Mouse (Mus musculus) hindbrain, embryonic 14.5 days (tissue): ENCODE measurements around the gene E130208F15Rik. TPM values are rescaled to one million over a fixed set of nuclear protein-coding genes. Genes with fewer than 3 reads are reported as not detected.
A peak's percentile ranks its signal among the peaks of the same experiment; 100 is the strongest.

Source experiments
- ATAC-seq: fragments of 200-750 bp; cut with Nextera tagmentation; 2 replicates; pipeline ENCODE4 v1.8.0; 2017; ENCODE audit warnings: moderate number of reproducible peaks, mild to moderate bottlenecking, moderate TSS enrichment, moderate library complexity; ENCODE audit not compliant: low FRiP score
- DNase-seq: peaks from one replicate; pipeline ENCODE4 v3.0.0-alpha.2; 2015; ENCODE audit warnings: low spot score
- H3K27ac ChIP-seq: fragments of 300-500 bp; sonication (generic); 2 replicates; pipeline ENCODE4 v1.5.1; 2014; ENCODE audit warnings: mild to moderate bottlenecking, moderate library complexity
- H3K27me3 ChIP-seq: fragments of 300-500 bp; sonication (generic); 2 replicates; pipeline ENCODE4 v1.6.1; 2014; ENCODE audit warnings: mild to moderate bottlenecking, low read length, mixed read lengths; ENCODE audit not compliant: control insufficient read depth, insufficient read depth
- H3K36me3 ChIP-seq: fragments of 300-500 bp; sonication (generic); replicated peaks from 2 replicates; pipeline ENCODE4 v1.6.1; 2014; ENCODE audit not compliant: control insufficient read depth, insufficient read depth
- H3K4me1 ChIP-seq: fragments of 300-500 bp; sonication (generic); replicated peaks from 2 replicates; pipeline ENCODE4 v1.6.1; 2014; ENCODE audit warnings: antibody characterized with exemption, low read length, mixed read lengths; ENCODE audit not compliant: control insufficient read depth, insufficient read depth
- H3K4me2 ChIP-seq: fragments of 300-500 bp; sonication (generic); replicated peaks from 2 replicates; pipeline ENCODE4 v1.6.1; 2014; ENCODE audit warnings: mild to moderate bottlenecking, moderate library complexity
- H3K4me3 ChIP-seq: fragments of 300-500 bp; sonication (generic); replicated peaks from 2 replicates; pipeline ENCODE4 v1.5.1; 2014; ENCODE audit warnings: mild to moderate bottlenecking, low read length
- H3K9ac ChIP-seq: fragments of 300-500 bp; sonication (generic); 2 replicates; pipeline ENCODE4 v1.6.1; 2014
- H3K9me3 ChIP-seq: fragments of 300-500 bp; sonication (generic); 2 replicates; pipeline ENCODE4 v1.6.1; 2016; ENCODE audit warnings: low read length; ENCODE audit not compliant: control insufficient read depth
- WGBS: fragments of 180-500 bp; shearing (Covaris S2); extraction: QIAGEN DNeasy Blood & Tissue Kit; methylation state at CpG from one replicate; pipeline ENCODE4 v1.1.7; 2014; 5-methylcytosine and 5-hydroxymethylcytosine counted together
- polyA plus RNA-seq: library from polyadenylated mRNA; unstranded; fragments of >200 nt; fragmentation: Nextera tagmentation; extraction: Ambion mirVana; gene quantifications from 2 replicates; pipeline ENCODE4 v1.2.1, GENCODE M21; 2014

Gene E130208F15Rik
- polyA plus RNA-seq = not detected in 2 replicates

- H3K9ac ChIP-seq = peak within 1 kb of the TSS; percentile 87
- peak; percentile 63; the same call in 1 of the 2 replicates for ATAC-seq
- peak within 1 kb of the TSS; percentile 85 for H3K4me2 ChIP-seq
- no peaks in the 10 kb centered on the region for H3K9me3 ChIP-seq
- peak; percentile 33 for DNase-seq
- peaks cover 18% of the 10 kb centered on the region for H3K4me1 ChIP-seq
- no peaks in the 10 kb centered on the region for H3K27me3 ChIP-seq
- H3K4me3 ChIP-seq = peak within 1 kb of the TSS; percentile 75
- peak within 1 kb of the TSS; percentile 78 for H3K27ac ChIP-seq
- no peaks in the 10 kb centered on the region; the same call in 1 of the 2 replicates for H3K36me3 ChIP-seq
- under 1% methylated on average over 58 of the region's 63 CpGs for WGBS
Measured at GRCm38 (mm10) chr7:30321539-30322284, at the start of gene E130208F15Rik. Gene E130208F15Rik, plus strand, starts transcription at chr7:30321740.

- no peak overlapping the region for H3K4me2 ChIP-seq
- H3K27me3 ChIP-seq = no peaks in the 10 kb centered on the region
- no peak overlapping the region for H3K27ac ChIP-seq
- no peaks in the 10 kb centered on the region for H3K4me1 ChIP-seq
- DNase-seq = no peak
- WGBS = 92% methylated on average over 6 of the region's 6 CpGs
- H3K4me3 ChIP-seq = no peak overlapping the region
- no peaks in the 10 kb centered on the region for H3K36me3 ChIP-seq
- ATAC-seq = no peak
- H3K9ac ChIP-seq = no peak overlapping the region
- no peaks in the 10 kb centered on the region for H3K9me3 ChIP-seq
Measured at GRCm38 (mm10) chr7:30274383-30274782, 47.2 kb upstream of the E130208F15Rik start.

GRCm38 (mm10) chr7:30278911-30279310, 42.6 kb upstream of the E130208F15Rik start:
- DNase-seq (no peak), ATAC-seq (no peak)
- Histone ChIP-seq H3K9ac (no peak overlapping the region), H3K4me3 (no peak overlapping the region; the same call in 1 of the 2 replicates), H3K27me3 (no peaks in the 10 kb centered on the region), H3K27ac (no peak overlapping the region), H3K4me2 (peak overlapping the region; percentile 91), H3K36me3 (no peaks in the 10 kb centered on the region), H3K4me1 (no peaks in the 10 kb centered on the region), H3K9me3 (no peaks in the 10 kb centered on the region)
- 67% methylated on average over 2 of the region's 2 CpGs for WGBS

GRCm38 (mm10) chr7:30279536-30279935, 42.0 kb upstream of the E130208F15Rik start:
- under 1% methylated on average over 6 of the region's 6 CpGs for WGBS
- peak overlapping the region; percentile 40; the same call in 1 of the 2 replicates for H3K9ac ChIP-seq
- H3K27me3 ChIP-seq = no peaks in the 10 kb centered on the region
- ATAC-seq = no peak
- no peak for DNase-seq
- H3K4me1 ChIP-seq = no peaks in the 10 kb centered on the region
- H3K36me3 ChIP-seq = no peaks in the 10 kb centered on the region
- H3K27ac ChIP-seq = no peak overlapping the region
- H3K9me3 ChIP-seq = no peaks in the 10 kb centered on the region
- H3K4me3 ChIP-seq = peak overlapping the region; percentile 61
- peak overlapping the region; percentile 91 for H3K4me2 ChIP-seq

GRCm38 (mm10) chr7:30279951-30280669, 41.4 kb upstream of the E130208F15Rik start, which contains the start of the genes Thap8 and Wdr62:
Gene Thap8, plus strand, starts transcription at chr7:30280094.
Gene Wdr62, minus strand, starts transcription at chr7:30280419.
- no peaks in the 10 kb centered on the region for H3K36me3 ChIP-seq
- H3K4me2 ChIP-seq = peak within 1 kb of the TSS; percentile 91
- peak within 1 kb of the TSS; percentile 97 for H3K27ac ChIP-seq
- H3K9me3 ChIP-seq = no peaks in the 10 kb centered on the region
- H3K4me1 ChIP-seq = no peaks in the 10 kb centered on the region
- DNase-seq (peak; percentile 94), ATAC-seq (peak; percentile 95)
- peak within 1 kb of the TSS; percentile 61 for H3K4me3 ChIP-seq
- no peaks in the 10 kb centered on the region for H3K27me3 ChIP-seq
- peak within 1 kb of the TSS; percentile 60 for H3K9ac ChIP-seq
- under 1% methylated on average over 42 of the region's 49 CpGs for WGBS

GRCm38 (mm10) chr7:30280670-30281138, 40.8 kb upstream of the E130208F15Rik start:
- peak; percentile 86 for ATAC-seq
- Histone ChIP-seq H3K27ac (peak overlapping the region; percentile 97), H3K4me2 (peak overlapping the region; percentile 91), H3K9me3 (no peaks in the 10 kb centered on the region), H3K27me3 (no peaks in the 10 kb centered on the region), H3K36me3 (no peaks in the 10 kb centered on the region), H3K4me1 (no peaks in the 10 kb centered on the region), H3K4me3 (peak overlapping the region; percentile 61), H3K9ac (peak overlapping the region; percentile 60)
- peak; percentile 90 for DNase-seq
- WGBS = under 1% methylated on average over 20 of the region's 20 CpGs

GRCm38 (mm10) chr7:30281522-30281921, 40.0 kb upstream of the E130208F15Rik start:
- no peaks in the 10 kb centered on the region for H3K36me3 ChIP-seq
- no peaks in the 10 kb centered on the region for H3K4me1 ChIP-seq
- no peak overlapping the region for H3K4me3 ChIP-seq
- WGBS = 81% methylated on average over 4 of the region's 4 CpGs
- no peak for ATAC-seq
- H3K27me3 ChIP-seq = no peaks in the 10 kb centered on the region
- no peak overlapping the region for H3K9ac ChIP-seq
- H3K27ac ChIP-seq = no peak overlapping the region
- no peaks in the 10 kb centered on the region for H3K9me3 ChIP-seq
- peak overlapping the region; percentile 91; the same call in 1 of the 2 replicates for H3K4me2 ChIP-seq
- DNase-seq = no peak

GRCm38 (mm10) chr7:30282740-30283139, 38.8 kb upstream of the E130208F15Rik start:
- Histone ChIP-seq H3K27ac (no peak overlapping the region), H3K9ac (no peak overlapping the region), H3K4me2 (no peak overlapping the region), H3K27me3 (no peaks in the 10 kb centered on the region), H3K9me3 (no peaks in the 10 kb centered on the region), H3K36me3 (no peaks in the 10 kb centered on the region), H3K4me1 (no peaks in the 10 kb centered on the region), H3K4me3 (no peak overlapping the region)
- 87% methylated on average over 7 of the region's 7 CpGs for WGBS
- no peak for ATAC-seq
- no peak for DNase-seq
